Mouse (Mus musculus) retina, adult 2 months (tissue): ENCODE results near the gene Gipc2.

Experiments
- DNase-seq: peaks from one replicate; pipeline ENCODE4 v3.0.0-alpha.2; 2012; ENCODE audit warnings: low read depth, low spot score

The Gipc2 gene

GRCm38 (mm10) chr3:152190679-152191477 lies 24.8 kb upstream of the Gipc2 start:
- no peak for DNase-seq

- no peak for DNase-seq
Observed at GRCm38 (mm10) chr3:152189306-152189705, 23.3 kb upstream of the Gipc2 start.

- no peak for DNase-seq
Observed at GRCm38 (mm10) chr3:152186106-152186505, 20.1 kb upstream of the Gipc2 start.

GRCm38 (mm10) chr3:152183522-152183921 lies 17.5 kb upstream of the Gipc2 start:
- no peak for DNase-seq

- no peak for DNase-seq
Observed at GRCm38 (mm10) chr3:152180624-152181023, 14.6 kb upstream of the Gipc2 start.

GRCm38 (mm10) chr3:152179285-152179684 lies 13.3 kb upstream of the Gipc2 start:
- DNase-seq: no peak

GRCm38 (mm10) chr3:152178816-152179215 lies 12.8 kb upstream of the Gipc2 start:
- no peak for DNase-seq

GRCm38 (mm10) chr3:152172322-152172935 lies 6.4 kb upstream of the Gipc2 start:
- DNase-seq: no peak

GRCm38 (mm10) chr3:152171862-152172261 lies 5.8 kb upstream of the Gipc2 start:
- DNase-seq: no peak

- DNase-seq: no peak
Observed at GRCm38 (mm10) chr3:152171236-152171635, 5.2 kb upstream of the Gipc2 start.

GRCm38 (mm10) chr3:152170407-152170806 lies 4.4 kb upstream of the Gipc2 start:
- DNase-seq: no peak

- DNase-seq: no peak
Observed at GRCm38 (mm10) chr3:152168007-152168406, 2.0 kb upstream of the Gipc2 start.

GRCm38 (mm10) chr3:152166699-152167451 lies 845 bp upstream of the Gipc2 start:
- DNase-seq: no peak

- DNase-seq: no peak
Observed at GRCm38 (mm10) chr3:152165351-152166098, 505 bp downstream of the Gipc2 start.

GRCm38 (mm10) chr3:152165014-152165350 lies 1.0 kb downstream of the Gipc2 start:
- no peak for DNase-seq

- no peak for DNase-seq
Observed at GRCm38 (mm10) chr3:152163320-152163719, 2.7 kb downstream of the Gipc2 start.

- DNase-seq: no peak
Observed at GRCm38 (mm10) chr3:152160607-152161006, 5.4 kb downstream of the Gipc2 start.

- no peak for DNase-seq
Observed at GRCm38 (mm10) chr3:152159321-152159720, 6.7 kb downstream of the Gipc2 start.

- no peak for DNase-seq
Observed at GRCm38 (mm10) chr3:152158344-152159291, 7.4 kb downstream of the Gipc2 start.

GRCm38 (mm10) chr3:152156816-152157496 lies 9.1 kb downstream of the Gipc2 start:
- DNase-seq: no peak
